Mouse (Mus musculus): Measurements from ENCODE around the gene Fbxl17.

Fbxl17 gene

DNA sequence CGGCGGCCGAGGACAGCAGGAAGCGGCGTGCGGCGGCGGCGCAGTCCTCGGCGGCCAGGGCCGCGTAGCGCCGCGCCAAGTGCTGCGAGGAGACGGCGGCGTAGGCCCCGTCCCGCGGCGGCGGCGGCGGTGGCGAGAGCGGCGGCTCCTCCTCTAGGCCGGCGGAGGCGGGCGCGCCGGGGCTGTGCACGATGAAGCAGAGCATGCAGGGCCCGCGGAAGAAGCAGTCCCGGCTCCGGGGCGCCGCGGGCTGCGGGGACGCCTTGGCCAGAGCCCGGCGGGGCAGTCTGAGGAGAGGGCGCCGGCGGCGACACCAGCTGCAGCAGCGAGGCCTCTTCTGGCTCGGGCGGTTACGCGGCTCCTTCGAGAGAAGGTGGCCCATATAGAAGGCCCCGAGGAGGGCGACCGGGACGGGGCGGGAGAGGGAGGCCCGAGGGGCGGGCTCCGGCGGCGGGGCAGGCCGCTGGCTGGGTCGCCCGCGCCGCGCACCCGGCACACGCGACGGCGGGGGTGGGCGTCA lies at the start of gene Fbxl17:
Fbxl17 (minus strand) TSS at position 382 of the 520 bp plus-strand sequence.
- DNase-seq (ENCODE audit: extremely low spot score, low spot score), result peak; percentile 77

- DNase-seq (ENCODE audit: extremely low spot score, low spot score), result no peak
These were observed 47.6 kb upstream of the Fbxl17 start for GRCm38 (mm10) chr17:63547465-63547864.

- DNase-seq (ENCODE audit: extremely low spot score, low spot score), result no peak
These were observed 34.9 kb upstream of the Fbxl17 start for GRCm38 (mm10) chr17:63534576-63535265.

DNA sequence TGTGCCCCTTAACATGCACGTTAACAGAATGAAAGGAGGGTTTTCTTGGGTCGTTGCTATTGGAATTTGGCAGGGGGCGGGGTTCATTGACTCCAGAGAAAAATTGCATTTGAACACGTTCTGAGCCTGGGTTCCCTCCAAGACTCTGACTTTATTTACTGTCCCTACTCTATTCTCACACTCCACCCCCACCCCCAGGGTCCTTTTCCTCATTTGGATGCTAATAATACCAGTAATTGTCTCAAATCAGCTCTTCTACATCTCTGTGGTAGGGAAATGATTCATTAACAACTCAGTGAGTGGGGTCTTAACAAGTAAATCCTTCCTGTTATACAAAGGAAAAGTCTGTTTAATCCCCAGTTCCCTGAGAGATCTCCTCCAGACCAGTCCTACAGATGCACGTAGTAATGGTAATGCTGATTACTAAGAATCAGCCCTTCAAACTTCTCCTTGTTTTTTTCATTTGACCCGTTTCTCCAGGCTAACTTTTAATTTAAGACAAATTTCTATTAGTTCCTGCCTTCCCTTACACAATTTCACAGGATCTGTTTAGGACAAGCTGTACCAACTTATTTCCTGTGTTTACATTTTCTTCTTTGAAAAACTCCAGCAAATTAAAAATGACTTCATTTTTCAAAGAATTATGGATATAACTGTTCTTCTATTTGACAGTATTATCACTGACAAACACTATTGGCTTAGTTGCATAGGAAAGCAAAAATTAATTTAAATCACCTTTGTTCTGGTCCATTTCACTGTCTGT lies 33.4 kb upstream of the Fbxl17 start:
- DNase-seq (ENCODE audit: extremely low spot score, low spot score), result no peak

DNA sequence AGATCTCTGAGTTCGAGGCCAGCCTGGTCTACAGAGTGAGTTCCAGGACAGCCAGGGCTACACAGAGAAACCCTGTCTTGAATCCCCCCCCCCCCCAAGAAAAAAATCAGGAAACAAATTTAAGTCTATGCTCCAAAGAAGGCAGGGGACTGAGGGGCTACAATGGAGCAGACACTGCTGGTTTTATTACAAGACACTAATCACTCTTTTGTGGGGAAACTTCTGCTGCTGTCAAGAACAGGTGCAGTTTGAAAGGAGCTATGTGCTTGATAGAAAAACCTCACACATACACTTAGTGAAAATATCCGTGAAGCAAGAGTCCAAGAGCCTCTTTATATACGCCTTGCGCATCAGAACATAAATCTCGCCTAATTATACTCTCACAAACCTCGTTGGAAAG lies 29.7 kb upstream of the Fbxl17 start:
- DNase-seq (ENCODE audit: extremely low spot score, low spot score), result no peak

GRCm38 (mm10) chr17:63520691-63521090 lies 20.9 kb upstream of the Fbxl17 start:
- DNase-seq (ENCODE audit: extremely low spot score, low spot score), result no peak

DNA sequence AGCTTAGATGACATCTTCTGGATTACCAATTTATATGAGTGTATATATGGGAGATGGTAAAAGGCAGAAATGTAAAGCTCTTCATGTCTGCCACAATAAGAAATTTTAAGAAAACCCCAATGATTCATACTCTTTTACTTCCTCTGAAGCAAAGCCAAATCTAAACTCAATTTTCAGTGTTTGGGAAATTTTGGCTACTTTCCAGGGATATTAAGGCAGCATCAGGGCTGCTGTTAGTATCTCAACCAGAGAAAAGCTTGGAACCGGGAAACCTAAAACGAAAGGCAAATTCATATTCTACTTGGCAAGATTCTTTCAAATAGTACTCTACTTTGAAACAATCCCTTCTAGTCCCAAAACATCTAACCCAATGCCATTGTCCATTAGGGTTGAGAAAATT lies 10.6 kb upstream of the Fbxl17 start:
- no peak for DNase-seq (ENCODE audit: extremely low spot score, low spot score)

DNA sequence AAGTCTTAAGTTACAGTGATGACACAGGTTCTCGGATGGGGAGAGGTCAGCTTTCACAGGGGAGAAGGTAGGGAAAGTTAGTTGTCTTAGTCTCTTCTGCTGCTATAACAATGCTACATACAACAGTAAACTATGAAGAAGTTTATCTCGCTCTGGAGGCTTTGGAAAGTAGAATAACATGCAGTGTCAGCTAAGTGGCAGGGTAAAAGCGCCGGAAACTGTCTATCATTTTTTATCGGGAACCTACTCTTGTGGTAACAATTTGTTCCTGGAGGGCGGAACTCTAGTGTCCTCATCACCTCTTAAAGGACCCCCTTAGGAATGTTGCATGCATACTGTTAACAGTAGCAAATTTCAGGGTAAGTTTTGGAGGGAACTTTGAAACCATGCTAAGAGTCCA lies 1.3 kb upstream of the Fbxl17 start:
- DNase-seq (ENCODE audit: extremely low spot score, low spot score), result no peak

DNA sequence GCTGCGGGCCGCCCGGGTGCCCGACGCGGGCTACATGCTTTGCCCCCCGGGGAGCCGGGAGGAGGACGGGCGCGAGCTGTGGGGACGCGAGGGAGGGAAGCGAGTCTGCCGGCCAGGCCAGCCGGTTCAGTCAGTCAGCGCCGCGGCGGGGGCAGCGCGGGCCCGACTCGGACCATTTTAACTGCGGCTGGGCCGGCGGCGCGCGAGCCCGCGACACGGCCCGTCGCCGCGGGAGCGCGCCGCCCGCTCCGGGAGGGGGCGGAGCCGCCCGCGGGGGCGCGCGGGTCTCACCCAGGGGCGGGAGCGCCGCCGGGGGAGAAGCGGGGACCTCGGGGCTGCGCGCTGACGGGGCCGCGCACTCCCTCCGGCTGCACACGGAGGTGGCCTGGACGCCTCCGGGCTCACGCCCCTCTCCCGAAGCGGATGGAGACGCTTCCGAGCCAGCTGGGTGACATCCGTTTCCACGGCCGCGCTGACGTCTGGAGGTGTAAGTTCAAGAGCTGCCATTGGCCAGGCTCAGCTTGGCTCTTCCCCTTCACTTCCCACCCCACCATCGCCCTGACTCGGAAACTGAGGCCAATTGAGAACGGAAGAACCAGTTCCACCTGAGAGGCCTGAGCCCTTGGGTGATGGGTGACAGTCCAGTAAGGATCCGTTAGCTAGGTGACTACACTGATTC lies 478 bp upstream of the Fbxl17 start:
- DNase-seq (ENCODE audit: extremely low spot score, low spot score), result peak; percentile 84

DNA sequence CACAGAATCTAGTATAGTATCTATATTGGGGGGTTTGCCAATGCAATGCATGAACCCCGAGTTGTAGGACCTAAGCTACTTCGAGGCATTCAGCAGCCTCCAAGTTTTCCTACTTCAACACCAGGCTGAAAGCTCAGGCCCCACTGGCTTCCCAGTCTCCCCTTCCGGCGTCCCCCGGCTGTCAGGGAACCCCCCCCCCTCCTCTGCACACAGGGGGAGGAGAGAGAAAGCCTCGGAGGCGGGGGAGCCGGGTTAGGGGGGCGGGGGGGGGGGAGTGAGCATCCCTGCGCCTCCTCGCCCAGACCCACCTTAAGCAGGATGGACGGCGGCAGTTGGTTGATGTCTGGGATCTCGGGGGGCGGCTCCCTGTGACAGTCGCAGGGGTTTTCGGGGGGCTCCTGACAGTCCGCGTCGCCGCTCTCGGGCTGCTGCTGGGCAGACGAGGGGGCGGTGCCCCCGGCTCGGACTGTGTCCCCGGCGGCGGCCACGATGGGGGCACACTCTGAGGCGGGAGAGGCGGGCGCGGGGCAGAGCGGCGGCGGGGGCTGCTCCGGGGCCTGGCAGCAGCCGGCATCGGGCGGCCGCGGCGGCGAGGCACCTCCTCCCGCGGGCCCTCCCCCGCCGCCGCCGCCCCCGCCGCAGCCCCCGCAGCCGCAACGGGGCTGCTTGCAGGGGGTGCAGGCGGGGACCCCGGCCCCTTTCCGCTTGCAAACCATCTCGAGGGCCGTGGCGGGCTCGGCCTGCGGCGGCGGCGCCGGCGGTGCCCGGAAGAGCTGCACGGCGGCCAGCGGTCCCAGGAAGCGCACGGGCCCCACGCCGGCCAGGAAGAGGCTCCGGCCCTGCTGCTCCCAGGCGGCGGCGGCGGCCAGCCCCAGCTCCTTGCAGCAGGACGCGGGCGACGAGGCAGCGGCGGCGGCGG lies 841 bp downstream of the Fbxl17 start:
- DNase-seq (ENCODE audit: extremely low spot score, low spot score), result peak; percentile 68

DNA sequence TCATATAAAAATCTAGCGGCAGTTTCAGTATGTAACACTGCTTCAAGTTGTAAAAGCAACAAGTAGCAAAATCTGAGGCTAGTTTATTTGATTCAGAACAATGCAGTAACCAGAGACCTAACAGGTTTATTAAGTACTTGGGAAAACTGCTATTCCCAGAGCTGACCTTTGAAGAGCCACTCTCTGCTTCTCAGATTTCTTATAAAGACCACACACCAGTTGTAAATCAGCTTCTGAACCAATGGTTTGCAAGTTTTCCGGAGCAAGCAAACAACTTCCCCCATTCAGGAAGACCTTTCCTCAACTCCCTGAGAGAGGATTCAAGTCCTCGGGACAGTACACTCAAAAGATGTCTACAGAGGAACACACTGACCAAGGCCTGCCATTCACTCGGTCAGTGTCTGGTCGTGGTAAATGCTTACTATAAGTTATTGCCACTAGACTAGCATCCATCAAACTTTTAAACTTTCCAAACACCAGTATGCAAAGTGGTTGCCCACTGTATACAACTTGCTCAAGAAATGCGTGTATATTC lies 1.6 kb downstream of the Fbxl17 start:
- DNase-seq (ENCODE audit: extremely low spot score, low spot score), result peak; percentile 19

DNA sequence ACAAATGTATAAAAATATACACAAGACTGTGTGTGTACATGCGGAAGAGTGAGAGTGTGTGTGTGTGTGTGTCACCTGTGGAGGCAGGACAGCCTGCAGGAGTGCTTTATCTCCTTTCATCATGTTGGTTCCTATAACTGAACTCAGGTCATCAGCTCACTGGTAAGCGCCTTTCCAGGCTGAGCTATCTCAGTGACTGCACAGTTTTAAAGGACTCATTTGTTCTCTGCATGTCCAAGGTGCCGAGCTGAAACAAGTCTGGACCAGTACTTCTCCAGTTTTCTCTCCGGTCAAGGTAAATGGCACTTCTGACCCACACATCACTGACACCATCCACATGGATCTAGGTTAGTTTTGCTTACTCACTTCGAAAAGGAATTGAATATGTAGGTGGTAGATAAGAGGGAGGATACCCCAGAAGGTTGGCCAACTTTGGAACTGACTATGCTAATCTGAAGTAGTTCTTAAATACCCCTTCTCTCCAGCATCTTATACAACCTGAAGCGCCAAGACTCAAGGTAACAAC lies 2.5 kb downstream of the Fbxl17 start:
- DNase-seq (ENCODE audit: extremely low spot score, low spot score), result no peak

DNA sequence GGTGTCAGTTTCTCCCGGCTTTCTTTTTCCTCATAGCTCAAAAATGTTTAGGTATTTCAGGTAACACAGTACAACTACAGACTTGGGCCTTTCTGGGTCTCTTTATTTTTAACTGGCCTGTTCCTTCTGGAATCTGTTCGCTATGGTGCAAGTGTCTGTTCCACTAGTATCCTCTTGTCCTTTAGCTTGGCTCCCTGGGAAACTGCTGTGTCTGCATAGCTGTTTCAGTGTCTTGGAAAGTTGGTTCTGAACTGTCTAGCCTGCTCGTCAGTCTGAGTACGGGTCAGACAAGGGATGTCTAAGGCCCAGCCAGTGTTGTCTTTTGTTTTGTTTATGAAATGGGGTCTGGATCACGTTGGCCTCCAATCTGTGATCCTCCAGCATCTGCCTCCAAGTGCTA lies 3.7 kb downstream of the Fbxl17 start:
- DNase-seq (ENCODE audit: extremely low spot score, low spot score), result no peak

GRCm38 (mm10) chr17:63493876-63494580 lies 5.8 kb downstream of the Fbxl17 start:
- no peak for DNase-seq (ENCODE audit: extremely low spot score, low spot score)

GRCm38 (mm10) chr17:63493274-63493673 lies 6.5 kb downstream of the Fbxl17 start:
- no peak for DNase-seq (ENCODE audit: extremely low spot score, low spot score)

- no peak for DNase-seq (ENCODE audit: extremely low spot score, low spot score)
These were observed 7.0 kb downstream of the Fbxl17 start for GRCm38 (mm10) chr17:63492665-63493273.

DNA sequence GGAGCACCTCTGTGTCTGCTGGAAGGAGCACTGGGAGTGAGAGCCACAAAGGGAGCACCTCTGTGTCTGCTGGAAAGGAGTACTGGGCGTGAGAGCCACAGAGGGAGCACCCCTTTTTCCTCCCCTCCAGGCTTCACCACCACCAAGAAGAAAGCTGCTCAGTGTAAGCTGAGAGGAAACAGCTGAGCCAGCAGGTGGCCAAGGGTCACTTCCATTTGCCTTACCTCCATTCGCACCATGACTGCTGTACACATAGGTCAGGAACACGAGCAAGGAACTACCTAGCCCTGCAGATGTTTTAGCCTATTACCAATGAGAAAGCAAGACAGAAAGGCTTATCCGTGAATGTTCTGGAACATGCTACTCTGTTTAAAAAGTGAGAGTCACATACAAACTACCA lies 10.3 kb downstream of the Fbxl17 start:
- DNase-seq (ENCODE audit: extremely low spot score, low spot score), result no peak

DNA sequence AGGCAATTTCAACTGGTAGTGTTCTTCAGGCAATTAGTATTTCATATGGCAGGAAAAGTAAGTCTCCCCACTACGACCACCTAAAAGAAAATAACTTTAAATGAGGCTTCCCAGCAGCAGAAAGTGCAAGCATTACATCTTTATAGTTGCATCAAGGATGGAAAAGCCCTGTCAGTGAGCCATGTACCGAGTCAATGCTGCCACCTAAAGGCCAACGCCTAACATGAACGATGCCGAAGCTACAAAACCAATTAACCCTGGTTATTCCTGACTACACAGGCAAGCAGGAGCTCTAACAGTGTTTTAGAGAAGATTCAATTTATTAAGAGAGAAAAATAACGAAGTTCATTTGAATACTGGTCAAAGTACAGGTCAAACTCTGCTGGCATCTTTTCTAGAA lies 32.0 kb downstream of the Fbxl17 start:
- DNase-seq (ENCODE audit: extremely low spot score, low spot score), result peak; percentile 54

GRCm38 (mm10) chr17:63465239-63465638 lies 34.6 kb downstream of the Fbxl17 start:
- DNase-seq (ENCODE audit: extremely low spot score, low spot score), result no peak
